Mouse (Mus musculus): ENCODE measurements around the gene Pnpla2.

DNA sequence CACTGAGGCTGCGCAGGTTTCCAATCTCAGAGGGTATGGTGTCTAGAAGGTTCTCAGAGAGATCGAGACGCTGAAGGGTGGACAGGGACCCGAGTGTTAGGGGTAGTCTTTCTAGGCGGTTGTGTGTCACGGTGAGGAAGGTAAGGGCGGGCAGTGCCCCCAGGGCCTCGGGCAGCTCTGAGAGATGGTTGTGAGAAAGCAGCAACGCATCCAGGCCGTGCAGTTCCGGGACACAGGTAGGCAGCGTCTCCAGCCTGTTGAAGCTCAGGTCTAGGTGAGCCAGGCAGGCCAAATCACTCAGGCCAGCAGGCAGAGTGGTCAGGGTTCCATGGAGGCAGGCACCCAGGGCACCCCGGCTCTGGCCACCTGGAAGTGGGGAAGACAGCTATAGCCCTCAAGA lies 12.8 kb upstream of the Pnpla2 start:
- no peak for TF ChIP-seq EP300 (IDR thresholded peaks at IDR 0.05; ENCODE audit: insufficient read depth, low read depth, low read length)
- TF ChIP-seq CTCF (IDR thresholded peaks at IDR 0.05), result no peak

Data from heart, adult 2 months (tissue).